Mouse (Mus musculus) cerebellum, postnatal 10 days (tissue): Measurements from ENCODE around the gene Sgk1.

Experiments
- DNase-seq, 2 experiments: peaks; one replicate each; pipeline ENCODE4 v3.0.0; 2021; ENCODE audit warnings: mixed read lengths in 2 of 2

The Sgk1 gene

GRCm38 (mm10) chr10:21918016-21918749 lies 36.2 kb downstream of the Sgk1 start:
- DNase-seq = no peak

GRCm38 (mm10) chr10:21918750-21919145 lies 36.8 kb downstream of the Sgk1 start:
- DNase-seq = no peak

GRCm38 (mm10) chr10:21920611-21921010 lies 38.6 kb downstream of the Sgk1 start:
- DNase-seq = no peak

DNA sequence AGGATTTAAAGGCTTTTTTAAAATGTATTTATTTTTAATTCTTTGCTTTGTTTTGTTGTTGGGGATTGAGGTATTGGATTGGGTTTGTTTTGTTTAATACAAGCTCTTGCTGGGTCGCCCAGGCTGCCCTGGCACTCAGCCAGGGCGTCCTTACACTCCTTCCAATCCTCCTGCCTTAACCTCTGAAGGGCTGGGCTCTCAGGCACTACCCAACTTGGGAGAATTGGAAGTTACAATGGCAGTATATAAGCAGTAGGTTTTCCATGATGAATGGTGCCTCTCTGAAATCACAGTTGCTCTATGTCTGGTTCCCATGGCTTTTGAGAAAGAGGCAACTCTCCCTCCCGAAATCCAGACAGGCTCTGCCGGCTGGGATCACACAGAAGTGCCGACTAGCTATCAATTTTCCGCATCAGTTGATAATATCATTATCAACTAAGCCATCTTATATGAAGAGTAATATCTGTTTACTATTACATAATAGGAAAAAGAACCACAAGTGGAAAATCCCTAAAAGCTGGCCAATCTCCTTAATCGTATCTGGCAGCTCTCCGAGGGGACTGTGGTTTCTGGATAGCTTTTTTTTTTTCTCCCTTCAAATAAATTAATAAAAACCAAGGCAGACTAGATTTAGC lies 40.8 kb downstream of the Sgk1 start:
- peak; percentile 55 to 58 for DNase-seq

- peak; percentile 64 to 73 for DNase-seq
Observed at GRCm38 (mm10) chr10:21923495-21923952, 41.5 kb downstream of the Sgk1 start.

GRCm38 (mm10) chr10:21924051-21924720 lies 42.2 kb downstream of the Sgk1 start:
- DNase-seq = peak; percentile 45 to 50

GRCm38 (mm10) chr10:21926941-21927340 lies 45.0 kb downstream of the Sgk1 start:
- no peak for DNase-seq

DNA sequence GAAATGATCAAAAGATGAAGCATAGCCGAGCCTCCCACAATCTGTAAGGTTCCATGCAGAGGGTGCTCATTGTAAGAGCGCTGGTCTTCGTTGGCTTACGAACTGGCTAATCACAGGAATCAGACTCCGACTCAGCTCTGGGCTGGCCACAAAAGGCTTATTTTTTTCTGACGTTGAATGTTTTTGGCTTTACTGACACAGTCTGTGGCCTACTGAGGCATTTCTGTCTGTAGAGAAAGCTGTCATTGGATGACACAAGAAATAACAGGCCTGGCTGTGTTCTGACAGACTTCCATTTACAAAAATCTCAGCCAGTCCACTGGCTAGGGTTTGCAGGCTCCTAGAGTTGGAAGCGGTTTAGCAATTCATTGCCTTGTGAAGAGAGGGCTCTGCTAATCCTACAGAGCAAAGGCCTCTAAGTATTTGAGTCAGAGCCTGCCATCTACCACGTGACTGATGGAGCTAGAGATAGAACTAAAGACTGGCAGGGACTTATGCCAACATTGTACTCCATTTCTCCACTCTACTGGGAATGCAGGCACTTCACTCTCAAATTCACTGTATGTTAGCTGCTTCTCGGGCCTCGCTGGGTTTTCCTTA lies 48.9 kb downstream of the Sgk1 start:
- no peak for DNase-seq

- DNase-seq = no peak
Observed at GRCm38 (mm10) chr10:21932791-21933190, 50.8 kb downstream of the Sgk1 start.

- DNase-seq = no peak
Observed at GRCm38 (mm10) chr10:21934826-21935225, 52.8 kb downstream of the Sgk1 start.

GRCm38 (mm10) chr10:21936513-21937221 lies 54.7 kb downstream of the Sgk1 start:
- DNase-seq = peak; percentile 32 to 59

DNA sequence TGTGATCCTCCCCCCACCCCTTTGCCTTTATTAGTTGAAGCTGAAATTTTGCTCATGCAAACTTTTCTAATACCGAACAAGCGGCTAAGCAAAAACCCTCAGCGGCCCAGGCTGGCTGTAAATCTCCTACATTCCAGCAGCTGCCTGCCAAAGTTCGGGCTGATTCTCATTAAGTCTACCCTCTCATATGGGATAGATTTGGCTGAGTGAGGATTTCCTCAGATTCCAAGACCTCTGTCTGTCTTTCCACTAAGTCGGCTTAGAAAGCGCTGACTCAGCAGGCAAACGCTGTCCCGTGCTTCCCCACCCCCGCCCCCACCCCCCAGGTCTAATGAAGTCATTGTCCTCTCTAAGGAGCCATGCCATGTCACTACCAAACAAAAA lies 55.2 kb downstream of the Sgk1 start:
- DNase-seq = no peak

- no peak for DNase-seq
Observed at GRCm38 (mm10) chr10:21938166-21938565, 56.2 kb downstream of the Sgk1 start.

- no peak for DNase-seq
Observed at GRCm38 (mm10) chr10:21941235-21941634, 59.3 kb downstream of the Sgk1 start.

DNA sequence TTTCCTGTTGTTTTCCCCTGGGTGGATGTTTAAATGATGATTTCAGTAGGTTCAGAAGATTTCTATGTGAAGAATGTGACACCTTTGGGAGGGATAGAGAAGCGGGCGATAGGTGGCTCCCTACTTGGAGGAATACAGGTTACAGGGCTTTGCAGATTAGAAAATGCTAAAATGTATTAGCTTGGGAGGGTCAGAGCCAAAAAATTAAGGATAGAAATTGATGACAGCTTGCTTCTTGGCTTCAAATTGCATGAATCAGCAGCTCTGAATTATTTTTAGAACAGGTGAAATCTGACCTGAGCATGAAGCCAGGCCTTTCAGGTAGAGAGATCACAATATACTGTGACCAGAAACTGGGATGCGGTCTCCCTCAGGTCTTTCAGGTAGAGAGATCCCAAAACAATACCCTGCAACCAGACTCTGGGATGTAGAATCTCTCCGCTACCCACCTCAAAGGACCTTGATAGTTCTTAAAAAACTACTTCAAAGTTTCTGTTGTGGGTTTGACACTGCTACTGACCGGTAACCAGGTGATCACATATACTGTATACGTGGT lies 61.2 kb downstream of the Sgk1 start:
- DNase-seq = no peak

GRCm38 (mm10) chr10:21945195-21945594 lies 63.2 kb downstream of the Sgk1 start:
- no peak for DNase-seq

DNA sequence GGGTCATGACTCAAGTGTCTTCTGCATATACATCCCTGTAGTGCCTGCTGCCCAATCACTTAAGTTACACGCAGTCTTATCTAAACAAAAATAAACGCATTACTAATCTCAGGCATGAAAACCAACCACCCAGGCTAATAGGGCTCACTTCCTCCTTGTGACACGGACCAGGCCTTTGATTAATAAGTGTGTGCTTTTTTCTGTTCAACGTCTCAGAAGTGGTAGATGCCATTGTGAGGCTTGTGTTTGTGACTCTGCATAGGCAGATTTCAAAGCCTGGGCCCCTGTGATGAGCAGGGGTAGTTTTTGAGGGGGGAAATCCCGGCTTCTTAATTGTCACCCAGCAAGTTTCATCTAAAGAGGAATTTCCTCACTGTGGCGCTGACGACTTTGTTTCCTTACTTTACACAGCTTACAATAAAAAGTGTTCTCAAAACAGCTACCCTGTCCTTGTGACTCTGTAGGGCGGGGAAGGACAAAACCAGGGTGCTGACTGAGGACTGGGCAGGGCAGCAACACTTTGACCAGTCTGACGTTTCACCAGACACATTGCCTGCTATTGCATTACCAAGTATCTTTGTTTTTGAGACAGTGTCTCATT lies 64.9 kb downstream of the Sgk1 start:
- DNase-seq = no peak

GRCm38 (mm10) chr10:21952520-21952919 lies 70.5 kb downstream of the Sgk1 start:
- no peak for DNase-seq

DNA sequence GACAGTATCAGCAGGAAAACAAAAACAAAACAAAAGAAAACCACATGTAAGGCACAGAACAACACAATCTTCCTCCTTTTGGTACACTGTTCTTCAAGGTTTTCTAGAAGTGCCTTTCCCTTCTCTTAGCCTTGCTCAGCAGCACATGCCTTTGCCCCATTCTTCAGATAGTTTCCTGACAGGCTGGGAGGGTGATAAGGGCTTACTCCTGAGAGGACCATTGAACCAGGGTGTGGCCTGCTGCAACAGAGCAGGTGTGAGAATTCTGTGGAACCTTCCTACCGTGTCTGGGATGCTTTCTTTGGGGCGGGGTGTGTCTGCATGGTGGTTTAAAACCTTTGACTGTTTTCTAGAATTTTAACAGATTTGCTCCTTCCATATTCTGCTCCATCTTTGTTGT lies 79.1 kb downstream of the Sgk1 start:
- DNase-seq = no peak

GRCm38 (mm10) chr10:21963005-21963404 lies 81.0 kb downstream of the Sgk1 start:
- no peak for DNase-seq

- no peak for DNase-seq
Observed at GRCm38 (mm10) chr10:21973676-21974075, 91.7 kb downstream of the Sgk1 start.

GRCm38 (mm10) chr10:21974801-21975200 lies 92.8 kb downstream of the Sgk1 start:
- DNase-seq = no peak
